Mouse (Mus musculus): ENCODE results near the gene Adgra3. TPM values are rescaled to one million over a fixed set of nuclear protein-coding genes. Genes with fewer than 3 reads are reported as not detected.

The Adgra3 gene
- polyA plus RNA-seq, 1 experiment from 2014 or later = 16.1 TPM

DNA sequence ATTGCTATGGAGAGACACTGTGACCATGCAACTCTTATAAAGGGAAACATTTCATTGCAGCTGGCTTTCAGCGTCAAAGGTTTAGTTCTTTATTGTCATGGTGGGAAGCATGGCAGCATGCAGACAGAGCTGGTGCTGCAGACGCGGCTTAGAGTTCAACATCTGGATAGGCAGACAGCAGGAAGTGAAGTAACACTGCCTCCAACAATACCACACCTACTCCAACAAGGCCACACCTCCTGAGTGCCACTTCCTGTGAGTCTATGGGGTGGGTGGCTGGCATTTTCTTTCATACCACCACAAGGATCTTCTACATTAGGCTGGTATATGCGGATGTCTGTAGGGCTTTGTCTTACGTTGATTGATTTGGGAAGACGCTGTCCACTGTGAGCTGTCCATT is 29.1 kb downstream of the Adgra3 start:
- Histone ChIP-seq H3K4me2 (no peak overlapping the region), H3K9me3 (no peaks in the 10 kb centered on the region), H3K27me3 (no peaks in the 10 kb centered on the region), H3K9ac (no peak overlapping the region), H3K4me3 (no peak overlapping the region), H3K27ac (replicated peaks) (no peak overlapping the region), H3K4me1 (replicated peaks) (peaks cover 30% of the 10 kb centered on the region), H3K36me3 (no peaks in the 10 kb centered on the region)
- ATAC-seq (ENCODE audit: low FRiP score, low read depth) = no peak
- 89% methylated on average over 6 of the region's 6 CpGs for WGBS

GRCm38 (mm10) chr5:50027561-50027960 is 31.2 kb downstream of the Adgra3 start:
- Histone ChIP-seq H3K36me3 (peaks cover 5% of the 10 kb centered on the region; the same call in 1 of the 2 replicates), H3K9ac (no peak overlapping the region), H3K9me3 (no peaks in the 10 kb centered on the region), H3K4me2 (no peak overlapping the region), H3K27me3 (no peaks in the 10 kb centered on the region), H3K4me3 (no peak overlapping the region), H3K27ac (replicated peaks) (no peak overlapping the region), H3K4me1 (replicated peaks) (peaks cover 19% of the 10 kb centered on the region)
- ATAC-seq (ENCODE audit: low FRiP score, low read depth) = peak; percentile 71; the same call in 1 of the 2 replicates
- WGBS = 52% methylated on average over 5 of the region's 5 CpGs

DNA sequence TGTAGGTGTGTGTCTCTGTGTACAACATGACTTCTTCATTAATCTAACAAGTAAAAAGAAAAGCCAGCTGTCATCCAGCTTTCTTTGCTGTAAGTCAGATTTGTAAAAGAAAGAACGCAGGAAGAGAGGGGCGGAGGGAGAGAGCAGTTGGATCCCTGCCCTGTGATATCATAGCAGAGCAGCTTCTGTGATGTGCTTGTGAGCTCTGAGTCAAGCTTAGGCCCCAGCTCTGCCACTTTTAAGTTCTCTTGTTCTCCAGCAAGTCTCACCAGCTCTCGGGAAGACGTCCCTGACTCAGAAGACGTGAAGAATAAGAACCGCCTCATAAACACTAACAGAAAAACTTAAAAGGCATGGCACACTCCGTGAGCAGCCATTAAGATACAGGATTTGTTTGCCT is 31.8 kb downstream of the Adgra3 start:
- Histone ChIP-seq H3K9me3 (no peaks in the 10 kb centered on the region), H3K27ac (replicated peaks) (no peak overlapping the region), H3K4me1 (replicated peaks) (peaks cover 19% of the 10 kb centered on the region), H3K4me3 (no peak overlapping the region), H3K27me3 (no peaks in the 10 kb centered on the region), H3K4me2 (no peak overlapping the region), H3K36me3 (peaks cover 7% of the 10 kb centered on the region; the same call in 1 of the 2 replicates), H3K9ac (no peak overlapping the region)
- 60% methylated on average over 7 of the region's 7 CpGs for WGBS
- ATAC-seq (ENCODE audit: low FRiP score, low read depth) = no peak

- 80% methylated on average over 3 of the region's 3 CpGs for WGBS
- no peak for ATAC-seq (ENCODE audit: low FRiP score, low read depth)
- H3K27ac ChIP-seq (replicated peaks) = no peak overlapping the region
- peaks cover 19% of the 10 kb centered on the region for H3K4me1 ChIP-seq (replicated peaks)
- no peaks in the 10 kb centered on the region for H3K27me3 ChIP-seq
- H3K9me3 ChIP-seq = no peaks in the 10 kb centered on the region
- H3K9ac ChIP-seq = no peak overlapping the region
- H3K4me3 ChIP-seq = no peak overlapping the region
- H3K36me3 ChIP-seq = peaks cover 7% of the 10 kb centered on the region; the same call in 1 of the 2 replicates
- H3K4me2 ChIP-seq = no peak overlapping the region
Measured at GRCm38 (mm10) chr5:50026148-50026547, 32.7 kb downstream of the Adgra3 start.

- H3K4me3 ChIP-seq = no peak overlapping the region
- peaks cover 7% of the 10 kb centered on the region; the same call in 1 of the 2 replicates for H3K36me3 ChIP-seq
- no peak for ATAC-seq (ENCODE audit: low FRiP score, low read depth)
- no peak overlapping the region for H3K27ac ChIP-seq (replicated peaks)
- 91% methylated on average over 6 of the region's 6 CpGs for WGBS
- H3K4me2 ChIP-seq = no peak overlapping the region
- peaks cover 19% of the 10 kb centered on the region for H3K4me1 ChIP-seq (replicated peaks)
- no peaks in the 10 kb centered on the region for H3K27me3 ChIP-seq
- no peaks in the 10 kb centered on the region for H3K9me3 ChIP-seq
- no peak overlapping the region for H3K9ac ChIP-seq
Measured at GRCm38 (mm10) chr5:50024097-50024496, 34.7 kb downstream of the Adgra3 start.

DNA sequence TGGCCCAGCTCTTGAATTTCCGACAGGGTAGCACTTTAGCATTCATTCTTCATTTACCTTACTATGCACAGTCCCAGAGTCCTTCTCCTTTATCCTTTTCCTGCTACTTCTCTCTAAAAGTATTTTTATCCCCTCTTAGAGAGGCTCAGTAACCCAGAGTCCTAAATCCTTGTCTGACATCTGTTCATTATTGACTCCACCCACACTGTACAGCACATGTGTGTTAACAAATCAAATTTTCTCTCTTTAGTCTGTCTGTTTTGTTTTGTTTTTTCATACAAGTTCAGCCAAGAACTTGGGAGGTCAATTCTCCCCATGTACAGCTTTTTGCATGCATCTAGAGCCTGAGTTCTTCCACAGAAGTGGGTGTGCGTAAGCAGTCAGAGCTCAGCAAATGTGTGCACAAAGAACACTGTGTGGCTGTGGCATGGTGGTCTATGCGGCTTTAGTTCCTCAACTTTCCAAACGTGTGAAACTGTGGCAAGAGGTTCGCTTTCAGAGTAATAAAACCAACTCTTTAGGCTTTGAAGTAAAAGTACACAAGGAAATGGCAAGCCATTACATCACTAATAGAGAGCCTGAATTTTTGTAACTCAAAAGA is 42.7 kb downstream of the Adgra3 start:
- Histone ChIP-seq H3K36me3 (no peaks in the 10 kb centered on the region), H3K4me3 (no peak overlapping the region), H3K4me2 (no peak overlapping the region), H3K9me3 (no peaks in the 10 kb centered on the region), H3K9ac (no peak overlapping the region), H3K27me3 (no peaks in the 10 kb centered on the region), H3K27ac (replicated peaks) (no peak overlapping the region), H3K4me1 (replicated peaks) (peaks cover 4% of the 10 kb centered on the region; the same call in 1 of the 2 replicates)
- no peak for ATAC-seq (ENCODE audit: low FRiP score, low read depth)
- 91% methylated on average over 5 of the region's 5 CpGs for WGBS

GRCm38 (mm10) chr5:50015147-50015697 is 43.6 kb downstream of the Adgra3 start:
- no peak for ATAC-seq (ENCODE audit: low FRiP score, low read depth)
- no peaks in the 10 kb centered on the region for H3K36me3 ChIP-seq
- H3K27me3 ChIP-seq = no peaks in the 10 kb centered on the region
- H3K4me1 ChIP-seq (replicated peaks) = peaks cover 4% of the 10 kb centered on the region; the same call in 1 of the 2 replicates
- H3K9me3 ChIP-seq = no peaks in the 10 kb centered on the region
- no peak overlapping the region for H3K27ac ChIP-seq (replicated peaks)
- no peak overlapping the region for H3K4me2 ChIP-seq
- H3K4me3 ChIP-seq = no peak overlapping the region
- no peak overlapping the region for H3K9ac ChIP-seq
- 53% methylated on average over 5 of the region's 5 CpGs for WGBS

- H3K27me3 ChIP-seq = no peaks in the 10 kb centered on the region
- no peaks in the 10 kb centered on the region for H3K9me3 ChIP-seq
- peaks cover 4% of the 10 kb centered on the region; the same call in 1 of the 2 replicates for H3K4me1 ChIP-seq (replicated peaks)
- H3K4me2 ChIP-seq = no peak overlapping the region
- no peaks in the 10 kb centered on the region for H3K36me3 ChIP-seq
- H3K4me3 ChIP-seq = no peak overlapping the region
- WGBS = 73% methylated on average over 7 of the region's 7 CpGs
- ATAC-seq (ENCODE audit: low FRiP score, low read depth) = no peak
- no peak overlapping the region for H3K27ac ChIP-seq (replicated peaks)
- H3K9ac ChIP-seq = no peak overlapping the region
Measured at GRCm38 (mm10) chr5:50014658-50015057, 44.1 kb downstream of the Adgra3 start.

DNA sequence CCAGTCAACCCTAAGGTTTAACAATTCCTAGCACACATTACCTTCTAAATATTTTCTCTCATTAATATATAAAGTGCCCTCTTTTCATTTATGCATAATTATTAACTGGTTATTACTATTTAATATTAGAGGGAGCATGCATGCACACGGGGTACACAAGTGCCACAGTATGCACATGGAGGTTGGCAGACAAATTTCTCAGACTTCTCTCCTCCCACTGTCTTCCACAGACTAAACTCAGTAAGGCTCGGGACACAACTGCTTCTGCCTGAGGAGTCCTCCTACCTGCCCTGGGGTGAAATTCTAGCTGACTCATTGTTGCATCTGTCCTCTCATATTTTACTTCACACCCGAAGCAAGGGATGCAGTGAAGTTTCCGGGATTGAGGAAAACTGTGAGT is 44.8 kb downstream of the Adgra3 start:
- Histone ChIP-seq H3K27me3 (no peaks in the 10 kb centered on the region), H3K9me3 (no peaks in the 10 kb centered on the region), H3K36me3 (no peaks in the 10 kb centered on the region), H3K4me1 (replicated peaks) (peaks cover 4% of the 10 kb centered on the region; the same call in 1 of the 2 replicates), H3K9ac (no peak overlapping the region), H3K27ac (replicated peaks) (no peak overlapping the region), H3K4me3 (no peak overlapping the region), H3K4me2 (no peak overlapping the region)
- ATAC-seq (ENCODE audit: low FRiP score, low read depth) = no peak
- WGBS = 90% methylated on average over 4 of the region's 4 CpGs

DNA sequence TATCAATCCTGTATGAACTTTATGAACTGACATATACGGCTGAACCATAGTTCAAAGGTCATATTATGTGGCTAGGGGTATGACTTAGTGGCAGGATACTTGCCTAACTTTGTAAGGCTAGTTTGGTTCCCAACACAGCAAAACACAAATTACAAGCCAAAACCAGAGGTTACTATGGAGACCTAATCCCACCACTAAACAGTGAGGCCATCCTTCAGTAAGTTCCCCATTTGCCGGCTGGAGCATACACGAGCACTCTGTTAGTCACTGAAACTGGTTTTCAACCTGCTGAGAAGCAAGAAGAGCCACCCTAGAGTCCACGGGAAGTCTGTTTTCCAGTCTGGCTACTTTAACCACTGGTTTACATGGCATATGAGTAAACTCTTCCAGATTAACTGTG is 50.0 kb downstream of the Adgra3 start:
- Histone ChIP-seq H3K27ac (replicated peaks) (no peak overlapping the region), H3K4me3 (no peak overlapping the region), H3K4me2 (no peak overlapping the region), H3K4me1 (replicated peaks) (no peaks in the 10 kb centered on the region), H3K27me3 (no peaks in the 10 kb centered on the region), H3K36me3 (no peaks in the 10 kb centered on the region), H3K9me3 (no peaks in the 10 kb centered on the region), H3K9ac (no peak overlapping the region)
- WGBS = 69% methylated on average over 4 of the region's 4 CpGs
- no peak; the same call in 1 of the 2 replicates for ATAC-seq (ENCODE audit: low FRiP score, low read depth)

DNA sequence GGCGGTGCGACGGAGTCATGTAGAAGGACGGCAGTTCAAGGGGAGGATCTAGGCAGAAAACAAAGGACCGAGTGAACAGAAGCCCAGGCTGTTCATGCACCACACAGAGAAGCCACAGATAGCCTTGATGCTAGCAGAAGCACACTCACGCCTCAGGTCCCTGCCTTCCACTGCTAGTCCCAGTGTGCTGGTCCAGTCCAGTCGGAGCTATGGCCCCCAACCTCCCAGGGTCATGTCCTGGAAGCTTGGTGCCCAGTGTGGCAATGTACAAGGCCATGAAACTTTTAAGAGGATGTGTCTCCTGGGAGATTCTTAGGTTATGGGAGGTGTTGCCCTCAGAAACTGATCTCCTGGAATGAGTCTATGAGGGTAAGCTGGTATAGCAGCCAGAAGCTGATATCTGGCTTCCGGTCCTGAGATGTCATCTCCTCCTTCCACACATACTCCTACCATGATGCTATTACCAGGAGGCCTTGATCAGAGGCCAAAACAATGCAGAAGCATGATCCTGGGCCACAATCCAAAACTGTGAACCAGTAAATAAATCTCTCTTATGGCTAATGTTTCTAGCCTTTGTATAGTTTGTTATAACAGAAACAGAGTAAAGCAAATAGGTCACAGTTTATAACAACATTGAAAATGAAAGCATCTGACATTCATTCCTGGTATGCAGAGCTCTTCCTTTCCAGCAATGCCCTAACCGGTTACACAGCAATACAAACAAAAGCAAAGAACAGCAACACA is 51.7 kb downstream of the Adgra3 start:
- Histone ChIP-seq H3K27me3 (no peaks in the 10 kb centered on the region), H3K9me3 (no peaks in the 10 kb centered on the region), H3K9ac (no peak overlapping the region), H3K27ac (replicated peaks) (no peak overlapping the region), H3K36me3 (no peaks in the 10 kb centered on the region), H3K4me2 (no peak overlapping the region), H3K4me3 (no peak overlapping the region), H3K4me1 (replicated peaks) (no peaks in the 10 kb centered on the region)
- 86% methylated on average over 9 of the region's 9 CpGs for WGBS
- no peak for ATAC-seq (ENCODE audit: low FRiP score, low read depth)

GRCm38 (mm10) chr5:50002269-50002668 is 56.5 kb downstream of the Adgra3 start:
- WGBS = 87% methylated on average over 6 of the region's 6 CpGs
- H3K4me2 ChIP-seq = no peak overlapping the region
- H3K9ac ChIP-seq = no peak overlapping the region
- H3K36me3 ChIP-seq = 0 out of 2 replicates have a peak, but pooled peaks cover 3% of the 10 kb centered on the region
- H3K4me1 ChIP-seq (replicated peaks) = no peaks in the 10 kb centered on the region
- H3K27me3 ChIP-seq = no peaks in the 10 kb centered on the region
- ATAC-seq (ENCODE audit: low FRiP score, low read depth) = no peak
- H3K27ac ChIP-seq (replicated peaks) = no peak overlapping the region
- no peak overlapping the region for H3K4me3 ChIP-seq
- no peaks in the 10 kb centered on the region for H3K9me3 ChIP-seq
